Mouse (Mus musculus) megakaryocyte, adult 5-6 weeks (primary cell): ENCODE data around the gene Ugt1a10. TPM values are rescaled to one million over a fixed set of nuclear protein-coding genes. Genes with fewer than 3 reads are reported as not detected.

Experiments used
- ATAC-seq: 2 replicates; pipeline ENCODE4 v1.8.0; 2016; ENCODE audit warnings: mild to moderate bottlenecking, inconsistent platforms; ENCODE audit not compliant: poor library complexity, severe bottlenecking
- total RNA-seq, 2 experiments: library from RNA; stranded (forward) in 1 of 2; stranded (reverse) in 1 of 2; fragments of 153-499, 151-499 nt in 1 of 2; fragments of 221-1000, 200-1000 nt in 1 of 2; gene quantifications; 2 replicates each; pipeline versions ENCODE4 v1.2.3 to v1.2.4; 2015 to 2017

Gene Ugt1a10
- total RNA-seq, 2 experiments from 2014 or later, result not detected

DNA sequence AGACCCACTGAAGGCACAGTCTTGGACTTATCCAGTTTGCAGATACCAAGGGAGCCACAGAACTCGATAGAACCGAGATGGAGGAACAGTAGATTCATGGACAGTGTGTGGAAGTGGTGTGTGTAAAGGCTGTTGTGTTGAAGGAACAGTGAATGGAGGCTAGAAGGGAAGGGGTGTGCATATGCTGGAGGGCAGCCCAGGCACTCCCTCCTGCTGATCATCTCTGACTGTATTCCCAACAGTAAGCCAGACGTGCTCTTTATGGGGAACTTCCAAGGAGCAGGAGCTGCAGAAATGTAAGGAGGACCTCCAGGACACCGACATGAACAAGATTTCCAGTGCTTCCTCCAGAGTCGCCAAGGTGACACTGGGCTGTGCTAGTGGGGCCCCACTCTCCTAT is 194.8 kb downstream of the Ugt1a10 start:
- no peak for ATAC-seq

DNA sequence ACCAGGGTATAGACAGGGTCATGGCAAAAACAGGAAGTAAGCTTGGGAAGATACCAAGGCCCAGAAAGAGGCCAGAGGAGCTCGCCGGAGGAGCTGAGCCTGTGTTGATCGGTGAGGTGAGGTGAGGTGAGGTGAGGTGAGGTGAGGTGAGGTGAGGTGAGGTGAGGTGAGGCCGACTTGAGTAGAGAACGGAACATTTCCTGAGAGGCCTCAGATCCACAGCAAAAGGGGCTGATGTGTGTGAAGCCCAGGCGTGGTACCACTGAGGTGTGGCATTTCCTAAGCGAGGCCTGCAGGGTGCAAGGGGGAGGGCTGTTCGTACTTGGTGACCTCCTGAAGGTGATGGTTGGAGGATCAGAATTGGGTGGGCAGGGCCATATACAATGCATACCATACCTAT is 197.9 kb downstream of the Ugt1a10 start:
- ATAC-seq, result 0 out of 2 replicates have a peak, but pooled peaks have one; percentile 10

DNA sequence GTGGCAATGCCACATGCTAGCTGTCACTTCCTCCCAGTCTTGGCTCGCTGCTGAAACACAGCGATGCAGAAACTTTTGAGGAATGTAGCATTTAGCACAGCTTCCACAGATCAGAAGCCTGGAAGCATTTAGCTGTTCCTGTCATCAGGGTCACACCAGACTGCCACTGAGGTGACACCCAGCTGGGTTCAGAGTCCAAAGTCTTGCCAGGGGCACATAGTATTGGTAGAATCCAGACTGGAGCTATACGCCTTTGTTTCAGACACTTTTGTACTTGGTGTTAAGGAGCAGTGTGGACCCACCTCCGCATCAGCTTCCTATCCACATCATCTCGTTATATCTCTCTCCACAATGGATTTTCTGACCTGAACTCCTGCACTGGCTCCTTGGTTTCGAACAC is 198.4 kb downstream of the Ugt1a10 start:
- ATAC-seq, result no peak

DNA sequence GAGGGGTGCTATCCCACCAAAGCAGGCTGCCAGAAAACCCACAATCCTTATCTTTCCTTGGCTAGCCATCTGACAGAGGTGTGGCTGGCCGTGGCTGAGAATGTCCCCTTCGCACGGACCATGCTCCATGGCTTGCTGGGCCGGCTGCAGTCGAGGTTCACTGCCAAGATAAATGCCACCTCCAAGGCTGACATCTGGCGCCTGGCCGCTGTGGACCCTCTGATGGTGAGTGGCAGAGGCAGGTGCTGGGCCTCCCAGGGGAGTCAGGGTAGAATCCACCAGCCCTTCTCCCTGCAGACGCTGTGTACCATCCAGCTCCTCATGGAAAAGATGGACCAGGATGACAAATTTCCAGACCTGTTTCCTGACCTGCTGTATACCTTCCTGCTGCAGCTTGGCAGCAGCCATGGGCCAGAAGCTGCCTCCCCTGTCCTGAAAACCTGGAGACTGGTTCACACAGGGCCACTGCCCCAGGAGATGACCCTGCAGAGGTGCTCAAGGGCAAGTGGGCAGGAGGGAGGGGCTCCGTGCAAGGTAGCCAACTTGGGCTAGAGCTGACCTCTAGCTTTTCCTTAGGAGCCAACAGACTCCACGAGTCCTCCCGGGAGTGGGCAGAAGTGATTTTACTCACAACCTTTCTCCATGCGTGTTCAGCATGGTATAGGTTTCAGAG is 199.7 kb downstream of the Ugt1a10 start:
- ATAC-seq, result no peak

DNA sequence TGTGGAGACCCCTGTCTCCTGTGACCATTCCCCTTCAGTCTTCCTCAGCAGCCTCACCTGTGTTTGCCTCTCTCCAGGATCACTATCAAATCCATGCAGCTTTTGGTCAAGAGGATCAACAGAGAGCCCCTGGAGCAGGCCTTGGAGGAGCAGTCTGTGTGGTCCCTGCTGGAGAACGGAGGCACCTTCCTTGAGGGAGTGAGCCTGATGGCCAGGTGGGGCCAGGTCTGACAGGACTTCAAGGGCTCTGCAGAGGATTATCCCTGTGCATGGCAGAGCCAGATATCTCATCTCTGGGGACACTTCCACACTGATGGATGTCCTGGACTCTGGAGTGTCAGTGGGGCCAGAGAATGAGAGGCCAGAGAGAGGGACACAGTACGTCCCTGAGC is 200.3 kb downstream of the Ugt1a10 start:
- ATAC-seq, result no peak

DNA sequence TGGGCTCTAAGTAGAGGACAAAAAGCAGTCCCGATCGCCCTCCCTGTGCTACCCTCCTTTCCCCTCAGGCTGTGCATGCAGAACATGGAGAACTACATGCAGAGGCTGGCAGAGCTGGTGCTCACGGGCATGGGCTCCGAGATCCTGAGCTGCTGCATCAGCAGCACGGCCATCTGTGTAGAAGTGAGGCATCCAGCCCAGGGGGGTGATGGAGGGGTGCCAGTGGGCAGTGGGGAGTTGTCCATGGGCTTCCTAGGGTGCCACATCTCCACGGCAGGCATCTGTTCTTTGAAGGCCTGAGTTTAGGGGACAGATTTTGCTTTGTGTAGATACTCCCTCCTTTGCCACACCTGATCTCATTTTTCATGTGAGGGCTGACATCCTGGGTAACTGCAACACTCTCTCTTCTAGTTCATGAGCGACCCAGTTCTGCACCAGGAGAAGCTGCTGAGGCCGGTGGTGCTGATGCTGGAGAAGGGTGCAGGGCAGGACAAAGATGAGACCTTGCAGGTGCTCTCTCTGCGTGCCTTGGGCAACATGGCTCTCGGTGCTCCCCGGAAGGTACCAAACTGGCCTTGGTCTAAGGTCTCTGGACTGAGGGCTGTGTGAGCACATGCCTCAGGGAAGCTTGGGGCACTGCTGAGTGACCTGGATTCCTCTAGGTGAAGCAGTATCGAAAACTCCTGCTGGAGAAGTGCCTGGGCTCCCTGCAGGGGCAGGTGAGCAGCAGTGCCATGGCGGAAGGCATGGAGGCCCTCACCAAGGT is 201.0 kb downstream of the Ugt1a10 start:
- ATAC-seq, result no peak

DNA sequence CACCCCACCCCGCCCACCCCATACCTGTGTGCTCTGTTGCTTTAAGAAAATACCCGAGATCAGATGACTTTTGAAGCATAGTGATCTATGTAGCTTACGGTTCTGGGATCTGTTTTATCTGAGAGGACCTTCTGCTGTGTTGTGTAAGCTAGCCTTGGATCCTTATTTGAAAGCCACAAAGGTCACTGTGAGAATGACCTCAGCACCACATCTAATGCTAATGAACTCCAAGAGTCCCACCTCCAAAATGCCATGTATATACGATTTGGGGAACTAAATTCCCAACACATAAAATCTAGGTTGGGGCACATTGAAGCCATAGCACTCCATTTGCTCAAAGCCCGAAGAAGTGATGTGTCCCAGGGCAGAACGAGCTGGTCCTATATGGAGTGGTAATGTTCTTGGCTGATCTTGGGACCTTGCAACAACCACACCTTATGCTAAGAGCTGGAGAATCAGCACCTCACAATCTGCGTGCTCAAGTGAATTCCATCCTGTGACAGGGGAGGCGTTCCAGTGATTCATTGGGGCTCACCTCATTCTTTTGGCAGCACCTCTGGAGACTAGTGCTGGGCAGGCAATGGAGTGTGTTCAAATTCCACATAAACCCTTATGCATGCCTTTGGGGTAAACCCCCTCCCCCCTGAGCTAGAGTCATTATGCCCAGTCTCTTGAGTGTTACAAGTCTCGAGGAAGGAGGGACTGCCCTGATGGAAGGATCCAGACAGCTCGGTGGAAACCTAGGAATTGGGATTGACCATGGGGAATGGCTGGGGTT is 201.9 kb downstream of the Ugt1a10 start:
- ATAC-seq, result no peak

DNA sequence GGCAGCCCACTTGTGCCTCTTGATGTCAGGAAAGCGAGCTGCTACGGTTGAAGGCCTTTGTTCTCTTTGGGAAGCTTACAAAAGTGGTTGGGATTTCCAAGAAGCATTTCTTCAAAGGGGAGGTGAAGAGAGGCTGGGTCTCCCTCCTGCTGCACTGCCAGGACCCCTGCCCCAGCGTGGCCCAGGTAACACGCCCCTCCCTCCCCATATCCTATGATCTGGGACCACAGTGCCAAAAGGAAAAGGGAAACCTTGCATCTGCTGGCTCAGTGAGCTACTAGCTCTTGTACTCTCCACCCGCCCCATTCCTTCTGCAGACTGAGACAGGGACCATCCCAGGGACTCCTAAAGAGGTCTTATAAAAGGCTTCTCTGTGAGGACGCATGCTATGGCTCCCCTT is 202.5 kb downstream of the Ugt1a10 start:
- ATAC-seq, result no peak

DNA sequence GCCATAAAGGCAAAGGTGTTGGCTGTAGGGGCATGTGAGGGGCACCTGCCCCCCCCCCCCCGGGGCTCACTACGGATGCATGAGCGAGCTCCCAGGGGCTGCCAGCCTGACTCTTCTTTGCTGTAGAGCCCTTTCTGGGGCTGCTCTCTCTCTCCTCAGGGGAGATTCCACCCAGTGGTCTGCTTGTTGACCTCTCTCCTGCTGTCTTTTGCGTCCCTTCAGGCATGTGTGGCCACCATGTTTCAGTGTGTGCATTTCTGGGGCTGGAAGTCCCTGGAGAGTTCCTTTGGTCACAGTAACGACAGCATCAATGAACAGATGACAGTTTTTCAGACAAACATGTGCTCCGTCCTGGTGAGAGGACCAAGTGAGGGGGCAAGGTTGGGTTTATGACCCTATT is 203.2 kb downstream of the Ugt1a10 start:
- no peak for ATAC-seq

DNA sequence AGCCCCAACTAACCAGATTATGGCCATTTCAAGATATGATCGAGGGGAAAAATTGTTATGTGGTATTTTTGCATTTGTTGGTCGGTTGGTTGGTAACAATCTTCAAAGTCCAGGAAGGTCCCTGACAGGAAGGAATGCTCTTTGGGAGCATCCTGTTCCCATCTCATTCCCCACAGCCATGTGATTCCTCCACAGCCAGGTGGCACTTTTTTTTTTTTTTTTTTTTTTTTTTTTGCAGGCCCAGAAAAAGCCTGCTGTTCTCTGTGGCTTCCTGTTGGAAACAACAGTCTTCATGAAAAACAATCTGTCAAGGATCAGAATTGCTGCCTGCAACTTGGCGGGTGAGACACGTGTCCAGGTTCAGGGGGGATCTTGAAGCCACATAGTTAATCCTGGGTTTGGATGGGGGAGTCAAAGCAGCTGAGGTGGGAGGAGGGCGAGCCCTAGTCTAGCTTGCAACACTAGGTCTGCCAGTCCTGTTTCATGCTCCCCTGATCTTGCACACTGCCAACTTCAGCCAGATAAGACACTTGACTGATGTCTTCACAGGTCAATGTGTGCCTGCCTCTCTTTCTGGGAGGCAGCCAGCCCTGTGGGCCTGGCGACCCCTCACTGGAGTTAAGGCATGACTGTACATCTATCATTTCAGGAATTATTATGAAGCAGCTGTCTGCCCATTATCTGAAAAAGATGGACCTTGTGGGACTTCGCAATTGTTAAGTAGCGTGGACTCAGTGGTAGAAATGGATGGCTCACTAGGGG is 203.9 kb downstream of the Ugt1a10 start:
- ATAC-seq, result no peak

DNA sequence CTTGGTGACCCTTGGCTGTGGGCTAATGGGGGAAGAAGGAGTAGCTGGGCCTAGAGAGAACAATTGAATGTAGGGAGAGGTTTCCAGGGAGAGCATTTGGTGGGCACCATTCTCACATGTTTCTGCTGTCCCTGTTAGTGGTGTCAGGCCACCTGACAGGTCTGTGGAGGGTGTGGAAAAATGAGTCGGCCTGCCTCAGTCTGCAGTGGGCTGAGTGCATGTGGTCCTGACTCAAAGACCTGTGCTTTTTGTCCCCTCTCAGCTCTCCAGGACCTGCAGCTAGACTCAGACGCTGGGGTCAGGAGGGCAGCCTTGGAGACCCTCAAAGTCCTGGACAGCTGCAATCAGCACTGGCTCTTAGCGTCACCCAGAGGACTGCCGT is 204.4 kb downstream of the Ugt1a10 start:
- no peak for ATAC-seq

DNA sequence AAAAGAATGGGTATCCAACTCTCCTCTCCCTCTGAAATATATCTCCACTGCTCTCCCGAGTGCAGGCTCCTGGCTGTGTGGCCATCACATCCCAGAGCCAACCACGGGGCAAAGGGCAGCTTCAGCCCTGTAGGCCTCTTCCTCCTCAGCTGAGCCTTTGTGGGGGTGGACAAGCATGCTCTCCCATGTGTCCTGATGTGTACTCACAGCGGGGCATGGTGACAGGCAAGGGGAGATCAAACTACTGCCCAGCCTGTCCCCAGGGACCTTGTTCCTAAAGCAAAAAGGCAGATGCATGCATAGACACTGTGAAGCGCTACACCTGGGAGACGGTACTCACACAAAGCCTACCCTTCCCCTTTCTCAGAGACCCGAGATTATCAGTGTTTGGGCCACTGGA is 204.9 kb downstream of the Ugt1a10 start:
- peak; percentile 22 for ATAC-seq

DNA sequence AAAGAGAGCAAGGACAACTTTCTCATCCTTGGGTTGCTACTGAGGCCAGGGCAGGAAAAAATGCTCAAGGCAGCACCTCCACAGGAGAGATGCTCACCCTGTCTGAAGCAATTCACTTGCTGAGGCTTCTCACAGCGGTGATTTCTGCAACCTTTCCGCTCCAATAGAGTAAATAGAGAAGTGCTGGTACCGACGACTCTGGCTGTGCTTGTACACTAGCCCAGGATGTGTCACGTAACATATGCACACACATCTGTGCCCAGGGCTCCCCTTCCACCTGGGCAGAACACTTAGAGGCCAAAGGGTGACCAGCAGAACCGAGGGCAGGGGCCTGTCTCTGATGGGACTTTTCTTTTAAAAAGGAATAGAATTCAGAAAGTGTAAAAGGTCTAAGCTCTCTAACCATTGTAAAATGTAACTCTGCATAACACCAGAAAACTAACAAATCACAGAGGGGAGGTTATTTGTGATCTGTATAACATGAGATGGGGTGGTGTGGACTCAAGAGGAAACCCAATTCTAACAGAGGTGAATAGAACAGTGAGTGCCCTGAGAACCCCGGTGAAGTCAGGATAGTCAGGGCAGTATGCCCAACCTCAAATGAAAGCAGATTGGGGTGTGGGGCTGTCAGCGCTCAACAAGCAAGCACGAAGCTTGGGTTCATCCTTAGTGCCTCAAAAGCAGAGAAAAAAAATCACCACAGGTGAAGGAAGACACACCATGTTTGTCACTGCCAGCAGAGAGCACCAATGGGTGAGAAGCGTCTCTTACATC is 205.6 kb downstream of the Ugt1a10 start:
- ATAC-seq, result peak; percentile 48

DNA sequence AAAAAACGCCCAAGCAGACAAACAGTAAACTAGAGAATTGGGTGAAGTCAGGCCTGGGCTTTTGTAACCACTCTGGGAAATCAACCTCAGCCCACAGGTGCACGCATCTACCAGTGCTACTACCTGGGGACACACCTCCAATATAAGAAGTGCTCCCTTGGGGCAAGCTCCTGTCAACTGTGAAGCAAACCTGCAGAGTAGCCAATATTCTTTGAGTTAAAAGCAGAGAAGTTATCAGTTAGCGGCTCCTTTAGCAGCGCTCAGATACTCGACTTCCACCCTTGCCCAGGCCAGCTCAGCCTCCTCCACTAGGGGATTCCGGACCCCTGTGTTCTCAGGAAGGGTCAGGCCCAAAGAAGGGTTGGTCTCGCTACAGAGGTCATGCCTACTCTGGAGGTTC is 206.5 kb downstream of the Ugt1a10 start:
- ATAC-seq, result no peak

DNA sequence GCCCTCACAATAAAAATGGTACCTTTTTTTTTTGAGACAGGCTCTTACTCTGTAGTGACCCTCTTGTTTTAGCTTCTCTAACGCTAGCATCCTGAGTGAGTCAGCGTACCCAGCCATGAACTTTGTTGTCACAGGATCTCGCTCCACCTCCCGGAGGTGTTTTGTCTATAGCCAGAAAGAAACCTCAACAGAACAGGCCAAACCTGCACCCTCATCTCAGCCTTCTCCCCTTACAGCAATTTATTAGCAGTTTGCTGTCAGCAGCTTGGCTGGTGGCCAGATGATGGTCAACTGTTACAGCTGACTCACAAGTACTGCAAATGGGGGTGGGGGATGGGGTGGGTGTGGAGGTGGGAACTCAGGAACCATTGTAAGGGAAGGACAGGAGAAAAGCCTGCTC is 207.1 kb downstream of the Ugt1a10 start:
- ATAC-seq, result 0 out of 2 replicates have a peak, but pooled peaks have one; percentile 2

DNA sequence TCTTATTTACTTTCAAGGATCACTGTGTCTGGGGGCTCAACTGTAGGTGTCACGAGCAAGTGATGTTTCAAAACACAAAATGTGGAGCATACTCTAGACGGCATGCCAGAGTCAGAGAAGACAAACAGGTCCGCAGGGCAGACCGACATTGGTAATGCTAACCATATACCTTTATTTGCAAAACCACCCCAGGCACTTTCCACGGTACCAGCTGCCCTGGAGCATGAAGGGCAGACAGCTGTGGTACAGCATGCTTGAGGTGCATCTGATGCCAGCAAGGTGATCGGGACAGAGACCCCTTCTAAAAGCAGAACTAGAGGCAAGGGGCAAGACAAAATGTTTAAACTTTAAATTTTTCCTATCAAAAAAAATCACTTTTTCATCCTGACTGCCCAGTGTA is 207.8 kb downstream of the Ugt1a10 start:
- ATAC-seq, result no peak

DNA sequence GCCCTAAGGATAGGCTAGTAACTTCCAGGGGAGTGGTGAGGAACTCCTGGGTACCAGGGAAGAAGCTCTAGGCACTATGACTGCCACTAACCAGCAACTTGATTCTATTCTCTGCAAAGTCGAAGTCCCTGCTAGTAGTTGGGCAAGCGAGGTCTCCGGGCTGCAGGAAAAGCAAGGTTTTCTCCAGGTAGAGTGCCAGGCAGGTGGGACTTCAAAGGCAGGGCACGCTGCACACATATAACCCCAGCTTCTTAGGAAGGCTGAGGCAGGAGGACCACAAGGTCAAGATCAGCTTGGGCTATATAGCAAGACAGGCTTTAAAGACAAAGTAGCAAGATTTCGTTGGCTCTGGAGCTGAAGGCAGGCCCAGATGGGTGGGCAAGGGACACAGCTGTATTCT is 208.6 kb downstream of the Ugt1a10 start:
- no peak for ATAC-seq

DNA sequence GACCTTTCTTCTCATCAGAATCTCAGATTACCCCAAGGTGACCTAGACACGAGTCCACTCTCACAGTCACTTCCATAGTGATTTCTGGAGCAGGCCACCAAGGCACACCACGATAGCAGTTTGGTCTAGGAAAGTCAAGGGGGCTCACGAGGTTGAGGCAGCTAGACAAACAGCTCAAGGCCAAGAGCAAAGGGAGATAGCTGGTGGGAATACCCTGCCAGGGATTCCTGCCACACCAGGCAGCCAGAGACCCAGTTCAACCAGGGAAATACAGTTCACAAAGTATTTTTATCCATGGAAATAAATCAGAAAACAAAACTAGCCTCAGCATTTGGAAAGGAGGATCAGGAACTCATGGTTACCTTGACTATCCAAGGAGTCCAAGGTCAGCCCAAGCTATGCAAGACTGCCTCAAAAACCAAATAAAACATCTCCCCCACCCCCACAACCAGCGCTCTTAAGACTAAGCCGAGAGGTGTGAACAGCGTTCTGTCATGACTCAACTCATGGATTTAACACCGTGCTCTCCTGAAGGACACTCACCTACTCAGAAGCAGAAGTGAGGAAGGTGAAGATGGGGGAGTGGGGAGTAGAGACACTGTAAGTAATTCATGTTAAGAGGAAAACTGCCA is 209.2 kb downstream of the Ugt1a10 start:
- no peak for ATAC-seq

DNA sequence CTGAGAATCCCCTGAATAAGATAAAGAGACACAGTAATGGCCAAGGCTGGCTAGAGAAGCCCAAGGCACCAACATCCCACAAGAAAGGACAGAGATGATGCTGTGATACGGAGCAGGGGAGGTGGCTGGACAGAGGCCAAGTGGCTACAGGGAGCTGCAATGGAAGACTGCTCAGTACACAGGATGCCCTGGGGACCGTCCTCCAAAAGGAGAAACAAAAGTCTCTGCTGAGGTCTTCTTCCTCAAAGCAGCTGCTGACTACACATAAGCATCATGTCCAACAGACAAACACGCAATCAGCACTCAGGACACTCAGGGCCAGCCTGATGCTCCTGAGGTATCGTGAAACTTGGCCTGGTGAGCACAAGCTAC is 209.7 kb downstream of the Ugt1a10 start:
- ATAC-seq, result no peak

DNA sequence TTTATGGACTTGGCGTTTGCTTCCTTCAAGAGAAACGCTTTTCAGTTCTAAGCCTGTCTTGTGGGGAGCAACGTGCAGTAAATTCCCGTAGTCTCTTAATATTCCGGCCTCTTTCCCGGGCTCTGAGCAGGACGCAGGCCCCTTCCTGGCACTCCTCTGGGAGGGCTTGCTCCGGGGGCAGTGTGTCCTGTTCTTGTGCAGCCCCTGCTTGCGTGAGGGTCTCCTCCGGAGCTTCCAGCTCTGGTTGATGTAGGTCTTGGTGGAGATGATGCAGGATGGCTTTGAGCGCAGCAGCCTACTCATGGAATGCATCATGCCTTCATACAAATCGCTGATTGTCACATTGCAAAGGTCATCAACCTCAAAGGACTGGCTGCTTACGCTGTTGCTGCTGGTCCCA is 210.9 kb downstream of the Ugt1a10 start:
- no peak for ATAC-seq
